Mouse (Mus musculus) limb, embryonic 15.5 days (tissue): Measurements from ENCODE around the gene Gm21885. TPM values are rescaled to one million over a fixed set of nuclear protein-coding genes. Genes with fewer than 3 reads are reported as not detected.

Experiments
- ATAC-seq: fragments of 200-750 bp; cut with Nextera tagmentation; 2 replicates; pipeline ENCODE4 v1.8.0; 2017; ENCODE audit warnings: low read depth, moderate TSS enrichment; ENCODE audit not compliant: insufficient number of reproducible peaks, low FRiP score, low TSS enrichment
- H3K27ac ChIP-seq: fragments of 300-500 bp; sonication (generic); 2 replicates; pipeline ENCODE4 v1.5.1; 2015; ENCODE audit warnings: moderate library complexity, mild to moderate bottlenecking, inconsistent platforms
- H3K27me3 ChIP-seq: fragments of 300-500 bp; sonication (generic); 2 replicates; pipeline ENCODE4 v1.6.1; 2015; ENCODE audit warnings: inconsistent platforms
- H3K36me3 ChIP-seq: fragments of 300-500 bp; sonication (generic); 2 replicates; pipeline ENCODE4 v1.6.1; 2015; ENCODE audit warnings: inconsistent platforms
- H3K4me1 ChIP-seq: fragments of 300-500 bp; sonication (generic); 2 replicates; pipeline ENCODE4 v1.6.1; 2015; ENCODE audit warnings: inconsistent platforms
- H3K4me2 ChIP-seq: fragments of 300-500 bp; sonication (generic); 2 replicates; pipeline ENCODE4 v1.6.1; 2015; ENCODE audit warnings: mild to moderate bottlenecking, inconsistent platforms
- H3K4me3 ChIP-seq: fragments of 300-500 bp; sonication (generic); 2 replicates; pipeline ENCODE4 v1.5.1; 2015; ENCODE audit warnings: mild to moderate bottlenecking, inconsistent platforms
- H3K9ac ChIP-seq: fragments of 300-500 bp; sonication (generic); 2 replicates; pipeline ENCODE4 v1.6.1; 2015; ENCODE audit warnings: inconsistent platforms
- H3K9me3 ChIP-seq: fragments of 300-500 bp; sonication (generic); 2 replicates; pipeline ENCODE4 v1.6.1; 2016; ENCODE audit warnings: inconsistent platforms
- WGBS: fragments of 180-500 bp; shearing (Covaris S2); methylation state at CpG from one replicate; pipeline ENCODE4 v1.1.7; 2015; 5-methylcytosine and 5-hydroxymethylcytosine counted together
- polyA plus RNA-seq: library from polyadenylated mRNA; unstranded; fragments of >200 nt; fragmentation: Nextera tagmentation; extraction: Ambion mirVana; gene quantifications from 2 replicates; pipeline ENCODE4 v1.2.1, GENCODE M21; 2015

Gm21885 gene
- polyA plus RNA-seq, 1 experiment from 2014 or later: 0.19 TPM

DNA sequence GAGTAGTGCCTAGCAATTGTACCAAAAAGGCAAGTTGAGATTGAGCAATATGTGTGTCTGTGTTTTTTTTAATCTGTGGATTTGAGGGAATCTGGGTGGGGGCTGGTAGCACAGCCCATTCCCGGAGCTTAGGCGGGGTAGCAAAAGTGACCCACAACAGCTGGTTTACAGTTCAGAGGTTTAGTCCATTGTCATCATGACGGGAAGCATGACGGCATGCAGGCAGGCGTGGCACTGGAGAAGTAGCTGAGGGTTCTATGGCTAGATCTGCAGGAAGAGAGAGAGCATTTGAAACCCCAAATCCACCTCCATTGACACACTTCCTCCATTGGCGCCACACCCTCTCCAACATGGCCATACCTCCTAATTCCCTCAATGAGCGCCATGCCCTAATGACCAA, 11.8 kb upstream of the Gm21885 start:
- H3K27me3 ChIP-seq: no peaks in the 10 kb centered on the region
- H3K36me3 ChIP-seq: no peaks in the 10 kb centered on the region
- H3K4me3 ChIP-seq: no peak overlapping the region
- no peak overlapping the region for H3K4me2 ChIP-seq
- WGBS: 93% methylated on average over 7 of the region's 7 CpGs
- peaks cover 13% of the 10 kb centered on the region for H3K4me1 ChIP-seq
- H3K27ac ChIP-seq: no peak overlapping the region
- no peak overlapping the region for H3K9ac ChIP-seq
- no peak for ATAC-seq
- no peaks in the 10 kb centered on the region for H3K9me3 ChIP-seq

DNA sequence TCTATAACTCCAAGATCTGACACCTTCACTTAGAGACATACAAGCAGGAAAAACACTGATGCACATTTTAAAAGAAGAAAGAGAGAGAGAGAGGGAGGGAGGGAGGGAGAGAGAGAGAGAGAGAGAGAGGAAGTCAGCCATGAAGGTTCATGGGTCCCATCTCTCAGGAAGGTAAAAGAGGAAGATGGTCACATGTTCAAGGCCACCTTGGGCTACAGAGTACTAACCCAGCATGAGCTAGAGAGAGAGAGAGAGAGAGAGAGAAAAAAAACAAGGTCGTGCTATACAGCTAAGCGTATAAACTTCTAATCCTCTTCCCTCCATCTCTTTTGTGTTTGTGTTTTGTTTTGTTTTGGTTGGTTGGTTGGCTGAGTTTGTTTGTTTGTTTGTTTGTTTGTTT, 10.7 kb upstream of the Gm21885 start:
- 89% methylated on average over 2 of the region's 2 CpGs for WGBS
- H3K4me1 ChIP-seq: peaks cover 8% of the 10 kb centered on the region; the same call in 1 of the 2 replicates
- no peak for ATAC-seq

DNA sequence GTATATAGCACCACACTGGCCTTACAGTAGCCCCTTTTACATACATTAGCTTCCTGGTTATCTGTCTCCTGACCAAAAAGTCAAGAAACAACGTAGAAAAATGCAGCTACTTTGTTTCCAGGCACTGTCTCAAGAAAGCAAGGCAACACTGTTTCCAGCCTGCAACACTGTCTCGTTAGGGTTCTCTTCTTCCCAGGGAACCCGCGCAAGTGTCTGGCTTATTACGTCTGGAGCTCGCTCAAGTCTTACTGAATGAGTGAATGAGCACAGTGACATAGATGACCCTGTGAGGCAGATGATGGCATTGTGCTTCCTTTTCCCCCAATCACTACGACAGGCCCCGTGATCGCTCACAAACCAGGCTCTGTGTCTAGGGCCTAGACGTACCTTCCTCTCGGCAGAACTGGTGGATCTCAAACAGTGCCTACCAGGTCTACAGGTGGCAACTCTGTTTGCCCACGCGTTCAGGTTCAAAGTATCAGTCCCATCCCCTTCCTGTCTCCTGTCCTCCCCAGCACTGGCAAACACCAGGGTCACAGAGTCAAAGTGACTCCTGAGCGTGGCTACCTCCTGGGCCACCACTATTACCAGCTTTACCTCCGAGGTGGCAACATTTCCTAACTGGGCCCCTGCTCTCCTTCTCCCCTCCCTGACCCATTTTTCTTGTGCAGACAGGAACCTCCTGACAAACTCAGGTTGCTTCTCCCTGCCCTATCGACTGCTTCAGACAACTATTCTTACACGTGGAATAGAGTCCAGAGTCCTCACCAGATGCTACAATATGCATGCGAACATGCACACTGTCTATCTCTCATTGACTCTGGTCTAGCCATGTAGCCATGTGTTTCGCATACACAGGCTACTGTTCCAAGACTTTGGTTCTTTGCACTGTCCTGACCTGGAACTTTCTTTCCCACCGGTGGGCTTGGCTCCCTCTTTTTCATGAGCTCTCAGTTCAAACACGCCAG, 8.4 kb upstream of the Gm21885 start:
- no peak overlapping the region for H3K9ac ChIP-seq
- no peaks in the 10 kb centered on the region for H3K9me3 ChIP-seq
- H3K4me1 ChIP-seq: peaks cover 17% of the 10 kb centered on the region
- H3K4me3 ChIP-seq: no peak overlapping the region
- no peak overlapping the region for H3K4me2 ChIP-seq
- no peak overlapping the region for H3K27ac ChIP-seq
- H3K27me3 ChIP-seq: no peaks in the 10 kb centered on the region
- WGBS: 88% methylated on average over 21 of the region's 21 CpGs
- ATAC-seq: no peak
- no peaks in the 10 kb centered on the region for H3K36me3 ChIP-seq

More for the DNA sequence above, 10.7 kb upstream of the Gm21885 start:
- Histone ChIP-seq H3K9me3 (no peaks in the 10 kb centered on the region), H3K27ac (no peak overlapping the region), H3K4me2 (no peak overlapping the region), H3K36me3 (no peaks in the 10 kb centered on the region), H3K4me3 (no peak overlapping the region), H3K9ac (no peak overlapping the region), H3K27me3 (no peaks in the 10 kb centered on the region)

DNA sequence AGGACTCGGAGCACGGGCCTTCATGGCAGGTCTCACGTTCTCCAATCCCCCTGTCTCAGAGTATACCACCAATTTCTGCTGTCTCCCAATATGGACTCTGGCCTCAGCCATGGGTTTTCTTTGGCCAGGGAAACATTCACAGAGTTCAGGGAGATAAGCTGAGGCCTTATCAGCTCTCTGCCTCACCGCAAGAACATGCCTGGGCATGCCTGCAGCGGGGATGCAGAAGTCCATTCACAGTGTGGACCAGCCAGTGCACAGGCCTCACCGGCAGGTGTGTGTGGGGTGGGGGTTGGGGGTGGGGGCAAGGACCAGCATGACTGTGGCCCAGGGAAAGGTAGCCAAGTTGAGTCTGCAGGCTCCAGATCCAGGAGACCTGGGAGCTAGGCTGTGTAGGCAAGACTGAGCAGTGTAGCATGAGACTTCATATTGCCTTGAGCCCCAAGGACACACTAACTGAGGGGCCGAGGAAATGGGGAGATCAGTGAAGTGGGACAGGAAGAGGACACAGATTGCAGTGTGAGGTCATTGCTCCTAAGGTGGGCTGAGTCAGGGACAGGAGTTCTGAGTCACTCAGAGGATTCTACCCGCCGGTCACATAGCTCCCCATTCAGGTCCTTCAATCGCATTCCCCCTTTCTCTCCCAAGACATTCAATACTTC, 7.3 kb upstream of the Gm21885 start:
- Histone ChIP-seq H3K4me2 (no peak overlapping the region), H3K4me3 (no peak overlapping the region), H3K27me3 (no peaks in the 10 kb centered on the region), H3K9me3 (no peaks in the 10 kb centered on the region), H3K36me3 (no peaks in the 10 kb centered on the region), H3K9ac (no peak overlapping the region), H3K4me1 (peaks cover 17% of the 10 kb centered on the region), H3K27ac (no peak overlapping the region)
- WGBS: 86% methylated on average over 10 of the region's 10 CpGs
- ATAC-seq: no peak

DNA sequence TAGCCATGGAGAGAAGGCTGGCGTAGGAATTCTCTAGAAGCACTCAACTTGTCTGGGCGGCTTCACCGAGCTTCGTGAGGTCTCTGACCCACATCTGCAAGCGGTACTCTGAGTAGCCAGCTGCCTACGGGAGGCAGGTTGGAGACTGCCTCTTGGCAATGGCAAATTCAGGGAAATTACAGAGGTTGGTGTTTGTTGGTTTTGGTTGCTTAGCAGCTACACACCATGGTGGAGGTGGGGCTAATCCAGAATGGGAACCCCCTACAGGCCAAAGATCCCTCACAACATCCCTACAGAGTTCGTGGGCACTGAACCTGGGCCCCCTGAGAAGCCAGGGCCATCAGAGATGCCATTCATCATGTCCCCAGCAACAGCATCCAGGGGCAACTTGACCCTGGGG, 6.4 kb upstream of the Gm21885 start:
- H3K4me1 ChIP-seq: peaks cover 17% of the 10 kb centered on the region
- no peaks in the 10 kb centered on the region for H3K36me3 ChIP-seq
- H3K27me3 ChIP-seq: no peaks in the 10 kb centered on the region
- no peak overlapping the region for H3K9ac ChIP-seq
- no peak for ATAC-seq
- H3K4me2 ChIP-seq: no peak overlapping the region
- no peaks in the 10 kb centered on the region for H3K9me3 ChIP-seq
- no peak overlapping the region for H3K27ac ChIP-seq
- WGBS: 68% methylated on average over 7 of the region's 7 CpGs
- H3K4me3 ChIP-seq: no peak overlapping the region

DNA sequence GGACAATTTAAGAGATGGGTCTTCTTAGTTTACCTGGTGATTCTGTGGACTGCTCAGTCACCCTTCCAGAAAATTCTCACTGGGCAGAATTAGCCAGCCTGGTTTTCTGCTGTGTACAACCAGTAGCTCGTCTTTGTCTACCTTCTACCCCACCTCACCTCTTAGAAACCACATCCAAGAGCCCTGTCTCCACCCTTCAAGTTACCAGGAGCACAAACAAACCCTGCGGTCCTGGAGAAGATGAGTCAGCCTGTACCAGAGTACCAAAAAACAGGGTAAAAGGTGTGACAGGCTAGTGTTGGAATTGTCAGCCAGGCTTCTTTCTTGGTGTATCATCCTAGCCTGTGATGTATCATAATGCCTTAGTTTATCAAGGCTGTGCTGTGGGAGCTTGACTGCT, 6.0 kb upstream of the Gm21885 start:
- H3K27me3 ChIP-seq: no peaks in the 10 kb centered on the region
- no peak overlapping the region for H3K9ac ChIP-seq
- no peak overlapping the region for H3K27ac ChIP-seq
- no peaks in the 10 kb centered on the region for H3K36me3 ChIP-seq
- ATAC-seq: no peak
- no peak overlapping the region for H3K4me3 ChIP-seq
- no peaks in the 10 kb centered on the region for H3K9me3 ChIP-seq
- H3K4me2 ChIP-seq: no peak overlapping the region
- WGBS: 89% methylated on average over 2 of the region's 2 CpGs
- peaks cover 19% of the 10 kb centered on the region for H3K4me1 ChIP-seq

DNA sequence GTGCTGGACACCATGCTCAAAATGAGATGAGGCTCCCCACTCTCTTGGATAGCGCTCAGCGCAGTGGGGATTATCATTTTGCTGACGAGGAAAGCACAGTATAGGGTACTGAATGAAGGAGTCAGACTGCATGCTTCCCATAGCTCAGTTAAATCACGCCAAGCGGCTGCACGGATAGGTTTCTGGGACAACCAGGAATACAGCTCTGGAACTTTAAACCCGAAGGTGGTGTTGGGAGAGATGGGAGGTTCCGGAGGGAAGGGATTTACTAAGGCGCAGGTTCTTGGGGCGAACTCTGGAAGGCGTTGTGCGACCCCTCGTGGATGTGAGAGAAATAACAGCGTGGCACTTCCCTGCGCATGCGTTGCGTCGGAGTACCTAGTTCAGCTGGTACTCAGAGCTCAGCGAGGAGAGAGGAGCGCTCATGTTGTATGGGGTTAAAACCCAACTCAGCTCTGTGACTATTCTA, 4.8 kb upstream of the Gm21885 start:
- H3K27ac ChIP-seq: peak overlapping the region; percentile 54; the same call in 1 of the 2 replicates
- no peaks in the 10 kb centered on the region for H3K9me3 ChIP-seq
- H3K4me3 ChIP-seq: peak overlapping the region; percentile 35
- peak overlapping the region; percentile 55 for H3K4me2 ChIP-seq
- no peaks in the 10 kb centered on the region for H3K27me3 ChIP-seq
- peak overlapping the region; percentile 37; the same call in 1 of the 2 replicates for H3K9ac ChIP-seq
- H3K4me1 ChIP-seq: peaks cover 25% of the 10 kb centered on the region
- ATAC-seq: peak; percentile 49; the same call in 1 of the 2 replicates
- H3K36me3 ChIP-seq: no peaks in the 10 kb centered on the region
- WGBS: 8% methylated on average over 20 of the region's 20 CpGs

DNA sequence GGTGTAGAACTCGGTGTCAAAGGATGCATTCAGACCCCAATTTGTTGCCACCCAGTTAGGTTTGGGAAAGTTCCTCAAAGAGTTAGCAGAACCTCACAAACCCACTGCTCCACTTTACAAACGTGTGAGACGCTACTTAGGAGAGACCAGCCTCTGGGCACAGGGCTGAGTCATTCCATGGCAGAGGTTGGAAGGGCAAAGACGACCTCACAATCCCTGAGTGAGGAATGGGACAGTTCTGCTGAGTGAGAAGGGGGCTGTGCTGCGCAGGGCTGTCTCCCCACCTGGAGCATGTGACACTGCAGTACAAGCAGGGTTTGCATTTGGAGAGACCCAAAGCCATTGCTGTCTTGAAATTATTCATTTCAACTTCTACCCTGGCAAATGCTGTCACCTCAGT, 618 bp downstream of the Gm21885 start:
- no peaks in the 10 kb centered on the region for H3K9me3 ChIP-seq
- H3K36me3 ChIP-seq: peaks cover 33% of the 10 kb centered on the region
- H3K4me1 ChIP-seq: peaks cover 17% of the 10 kb centered on the region; the same call in 1 of the 2 replicates
- no peak overlapping the region for H3K27ac ChIP-seq
- WGBS: 52% methylated on average over 5 of the region's 5 CpGs
- H3K4me2 ChIP-seq: no peak overlapping the region
- H3K9ac ChIP-seq: no peak overlapping the region
- no peaks in the 10 kb centered on the region for H3K27me3 ChIP-seq
- no peak for ATAC-seq
- no peak overlapping the region for H3K4me3 ChIP-seq

DNA sequence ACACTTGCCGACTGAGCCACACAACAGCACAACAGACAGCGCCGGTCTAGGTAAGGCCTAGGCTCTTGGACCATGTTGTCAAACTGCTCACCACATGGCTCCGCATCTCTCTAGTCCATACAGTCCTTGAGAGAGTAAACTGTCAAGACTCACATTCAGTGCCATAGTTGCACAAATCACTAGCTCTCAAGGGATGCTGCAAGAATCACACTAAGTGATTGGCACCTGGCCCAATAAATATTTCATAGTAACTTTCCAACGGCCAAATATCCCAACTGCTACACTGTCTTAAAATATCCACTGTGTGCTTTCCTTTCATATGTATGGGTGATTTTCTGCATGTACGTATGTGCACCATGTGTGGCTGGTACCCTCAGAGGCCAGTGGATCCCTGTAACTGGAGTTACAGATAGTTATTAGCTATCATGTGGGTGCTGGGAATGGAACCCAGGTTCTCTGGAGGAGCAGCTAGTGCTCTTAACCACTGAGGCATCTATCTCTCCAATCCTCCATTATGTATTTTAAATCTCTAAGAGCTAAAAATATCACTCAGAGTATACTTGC, 1.9 kb downstream of the Gm21885 start:
- no peak for ATAC-seq
- Histone ChIP-seq H3K9ac (no peak overlapping the region), H3K36me3 (peaks cover 44% of the 10 kb centered on the region), H3K4me2 (no peak overlapping the region), H3K4me3 (no peak overlapping the region), H3K9me3 (no peaks in the 10 kb centered on the region), H3K27ac (no peak overlapping the region), H3K27me3 (no peaks in the 10 kb centered on the region), H3K4me1 (peaks cover 14% of the 10 kb centered on the region; the same call in 1 of the 2 replicates)
- 84% methylated on average over 6 of the region's 6 CpGs for WGBS

DNA sequence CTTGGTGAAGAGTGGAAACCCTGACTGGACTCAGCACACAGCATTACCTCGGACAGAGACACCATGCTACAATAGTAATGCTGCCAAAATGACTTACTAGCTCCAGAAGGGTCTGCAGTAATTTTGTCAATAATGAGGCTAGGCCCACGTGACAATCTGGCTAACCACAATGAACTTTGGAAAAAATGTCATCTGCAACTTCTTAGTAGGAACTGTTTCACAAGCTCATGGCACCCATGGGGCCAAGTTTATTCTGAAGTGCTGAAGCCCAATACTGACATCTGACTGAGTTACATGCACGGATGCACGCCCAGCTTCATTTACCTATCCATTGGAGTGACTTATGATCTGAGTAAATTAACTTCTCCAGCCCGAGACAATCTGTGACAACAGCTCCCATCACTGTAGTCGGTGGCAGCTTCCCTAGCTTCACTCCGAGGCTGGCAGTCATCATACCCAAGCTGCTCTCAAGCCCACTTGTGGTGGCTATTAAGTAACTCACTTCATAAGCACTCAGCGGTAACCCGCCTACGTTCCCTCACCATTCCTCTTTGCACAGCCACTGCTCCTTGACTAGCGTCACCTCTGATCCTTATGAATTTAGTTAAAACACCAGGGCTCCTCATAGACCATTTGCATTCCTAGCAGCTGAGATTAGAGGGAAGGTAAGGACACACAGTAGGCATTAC, 4.4 kb downstream of the Gm21885 start:
- peaks cover 10% of the 10 kb centered on the region; the same call in 1 of the 2 replicates for H3K4me1 ChIP-seq
- H3K4me3 ChIP-seq: no peak overlapping the region
- 87% methylated on average over 11 of the region's 11 CpGs for WGBS
- H3K9me3 ChIP-seq: no peaks in the 10 kb centered on the region
- H3K9ac ChIP-seq: no peak overlapping the region
- no peak for ATAC-seq
- no peak overlapping the region for H3K4me2 ChIP-seq
- no peak overlapping the region for H3K27ac ChIP-seq
- H3K27me3 ChIP-seq: no peaks in the 10 kb centered on the region
- peaks cover 64% of the 10 kb centered on the region for H3K36me3 ChIP-seq

DNA sequence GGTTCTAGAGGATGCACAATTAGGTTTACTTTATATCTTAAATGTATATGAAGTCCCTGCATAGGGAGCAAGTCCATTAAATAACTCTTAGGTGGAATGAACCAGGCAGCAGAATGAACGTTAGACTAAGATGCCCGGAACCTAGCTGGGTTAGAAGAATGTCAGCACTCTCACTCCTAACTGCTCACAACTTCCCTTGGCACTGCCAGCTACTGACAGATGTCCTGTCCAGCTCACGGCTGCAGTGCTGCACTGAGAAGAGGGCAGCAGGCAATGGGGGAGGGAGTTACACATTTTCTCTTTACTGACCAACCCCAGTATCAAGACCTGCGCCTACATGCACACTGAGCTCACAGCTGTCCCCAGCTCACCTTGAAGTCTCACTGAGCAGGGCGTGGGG, 5.4 kb downstream of the Gm21885 start:
- H3K4me3 ChIP-seq: no peak overlapping the region
- no peaks in the 10 kb centered on the region for H3K27me3 ChIP-seq
- H3K4me1 ChIP-seq: 0 out of 2 replicates have a peak, but pooled peaks cover 2% of the 10 kb centered on the region
- ATAC-seq: no peak
- H3K27ac ChIP-seq: no peak overlapping the region
- no peaks in the 10 kb centered on the region for H3K9me3 ChIP-seq
- H3K36me3 ChIP-seq: peaks cover 71% of the 10 kb centered on the region
- WGBS: 91% methylated on average over 5 of the region's 5 CpGs
- H3K4me2 ChIP-seq: no peak overlapping the region
- no peak overlapping the region for H3K9ac ChIP-seq
